Mouse (Mus musculus) myocyte (in vitro differentiated cells): ENCODE measurements around the gene Cnmd. TPM values are rescaled to one million over a fixed set of nuclear protein-coding genes. Genes with fewer than 3 reads are reported as not detected.

Experiments used
- H3K27me3 ChIP-seq: one replicate; pipeline ENCODE4 v1.6.1; 2011; ENCODE audit not compliant: control insufficient read depth, insufficient read depth, insufficient read length
- H3K36me3 ChIP-seq: one replicate; pipeline ENCODE4 v1.6.1; 2011; ENCODE audit not compliant: control insufficient read depth, insufficient read depth
- H3K4me2 ChIP-seq: one replicate; pipeline ENCODE4 v1.6.1; 2011; ENCODE audit warnings: low read depth, control low read depth
- H3K4me3 ChIP-seq: one replicate; pipeline ENCODE4 v1.5.1; 2011; ENCODE audit warnings: mild to moderate bottlenecking, control low read depth, moderate library complexity
- H3K79me2 ChIP-seq: one replicate; pipeline ENCODE4 v1.6.1; 2011; ENCODE audit not compliant: control insufficient read depth, insufficient read depth
- H3ac ChIP-seq: one replicate; pipeline ENCODE4 v1.6.1; 2011; ENCODE audit not compliant: control insufficient read depth, insufficient read length
- POLR2AphosphoS2 ChIP-seq: IDR thresholded peaks from one replicate; pipeline ENCODE4 v1.6.1; 2011; ENCODE audit warnings: low read depth, control low read depth; ENCODE audit not compliant: insufficient read length
- REST ChIP-seq: IDR thresholded peaks from one replicate; pipeline ENCODE4 v1.6.1; 2011; ENCODE audit warnings: mild to moderate bottlenecking, control low read depth, moderate library complexity; ENCODE audit not compliant: insufficient read depth, insufficient read length
- SRF ChIP-seq: IDR thresholded peaks from one replicate; pipeline ENCODE4 v1.6.1; 2011; ENCODE audit warnings: low read depth; ENCODE audit not compliant: control insufficient read depth, insufficient read length
- TCF12 ChIP-seq: IDR thresholded peaks from one replicate; pipeline ENCODE4 v1.6.1; 2011; ENCODE audit warnings: mild to moderate bottlenecking, control low read depth; ENCODE audit not compliant: poor library complexity, insufficient read depth, severe bottlenecking
- TCF3 ChIP-seq: IDR thresholded peaks from one replicate; pipeline ENCODE4 v1.6.1; 2011; ENCODE audit warnings: low read depth, control low read depth; ENCODE audit not compliant: insufficient read length
- polyA plus RNA-seq: library from polyadenylated mRNA; unstranded; fragments of >200 nt; fragmentation: generic; extraction: Trizol; gene quantifications from one replicate; pipeline ENCODE4 v1.2.1, GENCODE M21; 2012; ENCODE audit warnings: missing spikeins

Cnmd gene
- polyA plus RNA-seq, 1 experiment: not detected

DNA sequence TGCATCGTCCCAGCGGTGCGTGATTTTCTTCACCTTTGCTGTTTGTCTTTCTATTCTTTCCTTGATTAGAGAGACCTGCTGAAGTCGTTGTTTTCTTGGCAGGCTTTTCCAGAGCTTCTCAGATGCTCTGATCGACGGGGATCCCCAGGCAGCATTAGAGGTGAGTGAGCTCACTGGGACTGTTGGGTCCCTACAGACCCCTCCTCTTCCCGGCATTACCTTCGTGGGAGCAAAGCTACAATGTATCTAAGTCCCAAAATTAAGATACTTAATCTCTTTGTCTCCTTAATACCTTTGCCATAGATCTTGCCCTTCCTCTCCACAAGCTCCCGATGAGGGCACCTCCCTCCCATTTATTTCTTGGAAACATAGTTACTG is 74.1 kb downstream of the Cnmd start:
- Histone ChIP-seq H3K27me3 (no peaks in the 10 kb centered on the region), H3K79me2 (peaks cover 47% of the 10 kb centered on the region), H3K4me2 (peak overlapping the region; percentile 92), H3K4me3 (peak overlapping the region; percentile 96), H3ac (peak overlapping the region; percentile 97), H3K36me3 (no peaks in the 10 kb centered on the region)
- TF ChIP-seq SRF (no peak), TCF3 (no peak), TCF12 (no peak), POLR2AphosphoS2 (no peak), REST (no peak)

Other genes starting within 250 kb of the Cnmd start
- gene Kbtbd7, start 235.7 kb downstream of the Cnmd start, polyA plus RNA-seq: 1.5 TPM
- gene Kbtbd6, start 210.3 kb downstream of the Cnmd start, polyA plus RNA-seq: 0.05 TPM
- gene Elf1, start 181.0 kb downstream of the Cnmd start, polyA plus RNA-seq: 3.6 TPM
- 10.1 TPM for gene Wbp4, start 180.7 kb downstream of the Cnmd start, polyA plus RNA-seq
- gene Sugt1, start 74.5 kb downstream of the Cnmd start, polyA plus RNA-seq: 65.4 TPM
- 0.02 TPM for gene Pcdh8, start 109.1 kb upstream of the Cnmd start, polyA plus RNA-seq